Mouse (Mus musculus): ENCODE results near the gene Tescl.
A peak's percentile ranks its signal among the peaks of the same experiment; 100 is the strongest.

The Tescl gene

GRCm38 (mm10) chr7:24363228-24363627, 29.5 kb upstream of the Tescl start:
- peak; percentile 53 for DNase-seq (ENCODE audit: low spot score)

DNA sequence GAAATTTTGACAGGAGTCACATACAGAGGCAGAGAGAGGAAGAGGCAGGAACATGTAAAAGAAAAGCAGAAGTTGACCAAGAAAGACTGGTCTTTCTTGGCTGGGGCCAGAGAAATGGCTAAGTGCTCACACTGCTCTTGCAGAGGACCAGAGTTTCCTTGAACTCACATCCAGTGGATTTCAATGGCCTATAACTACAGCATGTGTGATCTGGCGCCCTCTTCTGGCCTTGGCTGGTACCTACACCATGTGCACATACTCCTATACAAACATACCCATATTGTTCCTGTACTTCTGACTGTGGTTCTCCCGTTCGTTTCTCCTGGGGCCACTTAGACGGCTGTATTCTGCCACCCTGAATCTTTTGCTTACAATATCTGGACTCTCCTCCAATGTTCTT, 27.3 kb upstream of the Tescl start:
- no peak for DNase-seq (ENCODE audit: low spot score)

DNA sequence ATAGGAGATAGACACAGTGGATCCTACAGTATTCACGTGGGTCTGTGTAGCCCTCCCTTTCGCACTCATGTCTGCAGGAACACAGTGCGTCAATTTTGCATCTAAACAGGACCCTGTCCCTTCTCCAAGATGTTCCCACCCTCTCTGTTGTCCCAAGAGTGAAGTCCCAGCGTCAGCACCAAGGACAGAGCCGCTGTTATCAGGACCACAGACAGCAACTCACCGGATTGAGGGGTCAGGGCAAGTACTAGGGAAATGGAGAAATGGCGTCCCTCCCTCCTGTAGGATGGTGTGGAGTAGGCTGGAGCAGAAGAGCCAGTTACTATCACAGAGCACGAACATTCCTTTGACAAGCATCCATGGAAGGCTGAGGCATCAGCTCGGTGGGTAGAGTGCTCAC, 25.5 kb upstream of the Tescl start:
- peak; percentile 70 for DNase-seq (ENCODE audit: low spot score)

DNA sequence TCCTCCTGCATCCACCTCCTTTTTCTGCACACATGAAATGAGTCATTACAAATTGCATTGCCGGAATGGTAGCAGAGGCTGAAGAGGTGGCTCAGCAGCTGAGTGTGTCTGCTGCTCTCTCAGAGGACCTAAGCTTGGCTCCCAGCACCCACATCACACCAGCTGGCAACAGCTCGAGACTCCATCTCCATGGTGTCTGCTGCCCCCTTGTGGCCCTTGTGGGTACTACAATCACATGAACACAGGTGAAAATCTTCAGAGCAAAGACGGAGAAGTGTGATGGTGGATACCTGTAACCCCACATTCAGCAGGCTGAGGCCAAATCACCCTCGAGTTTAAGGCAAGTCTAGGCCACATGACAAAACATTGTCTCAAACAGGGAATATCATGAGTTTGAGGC, 24.2 kb upstream of the Tescl start:
- DNase-seq (ENCODE audit: low spot score), result no peak

GRCm38 (mm10) chr7:24356081-24356480, 22.3 kb upstream of the Tescl start:
- DNase-seq (ENCODE audit: low spot score), result no peak

GRCm38 (mm10) chr7:24355646-24356045, 21.9 kb upstream of the Tescl start:
- no peak for DNase-seq (ENCODE audit: low spot score)

- no peak for DNase-seq (ENCODE audit: low spot score)
Measured at GRCm38 (mm10) chr7:24348896-24349295, 15.2 kb upstream of the Tescl start, which contains the start of gene Lypd5. Gene Lypd5, plus strand, starts transcription at chr7:24349196.

- no peak for DNase-seq (ENCODE audit: low spot score)
Measured at GRCm38 (mm10) chr7:24346444-24346843, 12.7 kb upstream of the Tescl start.

GRCm38 (mm10) chr7:24343701-24344272, 10.1 kb upstream of the Tescl start:
- DNase-seq (ENCODE audit: low spot score), result no peak

DNA sequence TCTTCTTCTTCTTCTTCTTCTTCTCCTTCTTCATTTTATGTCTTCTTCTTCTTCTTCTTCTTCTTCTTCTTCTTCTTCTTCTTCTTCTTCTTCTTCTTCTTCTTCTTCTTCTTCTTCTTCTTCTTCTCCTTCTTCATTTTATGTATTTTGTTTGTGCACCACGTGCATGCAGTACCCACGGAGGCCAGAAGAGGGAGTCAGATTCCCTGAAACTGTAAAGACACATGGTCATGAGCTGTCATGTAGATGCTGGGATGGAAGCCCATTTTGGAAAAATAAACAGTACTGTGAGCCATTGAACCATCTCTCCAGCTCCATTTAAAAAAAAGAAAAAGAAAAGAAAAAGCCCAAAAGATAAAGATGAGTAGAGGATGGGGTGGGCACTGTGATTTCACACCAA, 4.5 kb upstream of the Tescl start:
- DNase-seq (ENCODE audit: low spot score), result no peak

DNA sequence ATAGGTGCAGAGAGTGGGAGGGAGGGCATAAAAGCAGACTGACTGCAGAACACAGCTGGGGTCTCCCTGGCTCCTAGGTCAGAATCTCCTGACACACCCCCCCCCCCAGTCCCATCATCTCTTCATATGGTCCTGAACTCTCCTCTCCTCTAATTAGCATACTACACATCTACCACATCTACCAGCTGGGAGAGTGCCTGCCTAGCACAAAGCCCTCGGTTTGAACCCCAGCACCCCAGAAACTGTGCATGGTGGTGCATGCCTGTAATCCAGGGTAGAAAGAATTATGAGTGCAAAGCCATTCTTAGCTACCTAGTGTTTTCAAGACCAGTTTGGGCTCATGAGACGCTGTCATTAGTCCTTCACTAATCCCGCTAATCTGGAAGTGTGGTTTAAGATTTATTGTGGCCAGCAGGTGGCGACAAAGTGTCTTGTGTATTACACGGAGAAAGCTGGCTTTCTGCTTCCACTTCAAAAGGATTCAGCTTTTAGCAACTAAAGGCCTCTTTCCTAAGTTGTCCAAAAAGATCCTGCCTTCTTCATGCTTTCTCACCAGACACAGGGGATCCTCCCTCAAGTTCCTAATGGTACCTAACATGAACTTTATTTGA, 2.1 kb upstream of the Tescl start:
- DNase-seq (ENCODE audit: low spot score), result peak; percentile 87

- DNase-seq (ENCODE audit: low spot score), result no peak
Measured at GRCm38 (mm10) chr7:24327281-24327975, 6.3 kb downstream of the Tescl start.

GRCm38 (mm10) chr7:24326273-24327135, 7.2 kb downstream of the Tescl start:
- DNase-seq (ENCODE audit: low spot score), result no peak

DNA sequence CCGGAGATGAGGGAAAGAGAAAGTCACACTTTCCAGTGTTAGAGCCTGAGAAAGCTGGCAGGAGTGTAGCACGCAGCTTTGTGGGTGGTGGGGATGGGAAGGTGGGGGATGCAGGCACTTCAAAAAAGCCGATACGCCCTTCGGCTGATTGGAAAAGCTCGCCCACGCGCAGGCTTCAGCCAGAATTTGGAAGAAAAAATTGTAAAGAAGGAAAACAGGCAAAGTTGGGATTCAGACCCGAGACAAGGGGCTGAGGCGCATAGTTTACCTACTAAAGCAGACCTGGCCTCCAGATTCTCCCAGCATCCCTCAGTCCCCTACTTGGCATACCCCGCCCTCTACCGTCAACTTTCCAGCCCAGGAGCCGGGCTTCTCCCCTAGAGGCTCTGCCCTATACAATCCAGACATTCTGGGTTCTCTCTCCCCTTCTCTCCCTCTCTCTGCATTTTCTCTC, 8.0 kb downstream of the Tescl start:
- DNase-seq (ENCODE audit: low spot score), result peak; percentile 69

DNA sequence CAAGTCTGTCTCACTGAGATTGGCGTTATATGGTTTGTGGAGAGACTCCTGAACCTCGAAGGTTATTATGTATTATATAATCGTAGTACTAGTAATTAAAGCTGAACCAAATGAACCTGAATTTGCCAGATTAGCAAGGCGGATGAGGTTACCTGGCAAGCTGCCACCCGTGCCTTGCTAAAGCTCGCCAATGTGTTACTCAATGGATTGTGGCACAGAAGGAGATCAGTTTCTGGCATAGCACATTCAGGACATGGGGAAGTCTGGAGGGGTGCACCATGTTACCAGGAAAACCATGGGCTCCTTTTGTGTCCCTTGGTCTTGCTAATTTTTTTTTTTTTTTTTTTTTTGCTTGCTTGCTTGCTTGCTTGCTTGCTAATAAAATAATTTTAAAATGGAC, 8.5 kb downstream of the Tescl start:
- no peak for DNase-seq (ENCODE audit: low spot score)

DNA sequence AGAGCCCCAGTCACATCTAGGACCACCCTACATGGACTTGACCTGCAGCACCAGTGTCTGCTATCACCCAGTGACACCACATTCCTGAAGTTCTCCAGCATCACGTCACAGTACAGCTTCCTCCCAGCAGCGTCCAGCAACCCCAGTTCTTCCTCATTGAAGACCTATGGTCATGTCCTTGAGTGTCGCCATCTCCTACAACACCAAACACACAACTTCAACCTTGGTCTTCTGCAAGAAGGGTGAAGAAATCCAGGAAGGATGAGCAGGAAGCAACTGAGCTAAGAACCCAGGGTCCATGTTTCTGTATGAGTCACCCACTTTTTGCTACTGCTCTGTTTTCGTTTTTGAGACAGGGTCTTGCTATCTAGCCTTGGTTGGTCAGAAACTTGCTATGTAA, 11.1 kb downstream of the Tescl start:
- DNase-seq (ENCODE audit: low spot score), result no peak

DNA sequence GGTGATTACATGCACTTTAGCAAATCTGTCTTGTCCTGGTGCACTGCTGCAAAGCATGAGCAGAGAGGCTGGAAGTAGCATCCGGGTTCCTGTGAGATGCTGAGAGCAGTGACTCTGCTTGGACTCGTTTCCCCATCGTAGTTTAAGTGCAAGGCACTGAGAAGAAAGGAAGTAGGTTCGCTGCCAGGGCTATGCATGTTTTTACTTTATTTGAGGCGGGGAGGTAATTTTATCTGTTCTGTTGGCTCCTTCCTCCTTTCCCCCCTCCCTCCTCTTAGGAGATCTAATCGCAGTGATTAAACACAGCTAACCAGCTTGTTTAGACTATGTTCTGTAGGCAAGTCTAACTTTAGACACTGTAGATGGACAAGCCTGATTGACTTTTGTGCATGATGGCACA, 14.8 kb downstream of the Tescl start:
- no peak for DNase-seq (ENCODE audit: low spot score)

- DNase-seq (ENCODE audit: low spot score), result peak; percentile 98
Measured at GRCm38 (mm10) chr7:24316567-24317092, 17.1 kb downstream of the Tescl start, which contains the start of gene Zfp94. Gene Zfp94, minus strand, starts transcription at chr7:24316666.

DNA sequence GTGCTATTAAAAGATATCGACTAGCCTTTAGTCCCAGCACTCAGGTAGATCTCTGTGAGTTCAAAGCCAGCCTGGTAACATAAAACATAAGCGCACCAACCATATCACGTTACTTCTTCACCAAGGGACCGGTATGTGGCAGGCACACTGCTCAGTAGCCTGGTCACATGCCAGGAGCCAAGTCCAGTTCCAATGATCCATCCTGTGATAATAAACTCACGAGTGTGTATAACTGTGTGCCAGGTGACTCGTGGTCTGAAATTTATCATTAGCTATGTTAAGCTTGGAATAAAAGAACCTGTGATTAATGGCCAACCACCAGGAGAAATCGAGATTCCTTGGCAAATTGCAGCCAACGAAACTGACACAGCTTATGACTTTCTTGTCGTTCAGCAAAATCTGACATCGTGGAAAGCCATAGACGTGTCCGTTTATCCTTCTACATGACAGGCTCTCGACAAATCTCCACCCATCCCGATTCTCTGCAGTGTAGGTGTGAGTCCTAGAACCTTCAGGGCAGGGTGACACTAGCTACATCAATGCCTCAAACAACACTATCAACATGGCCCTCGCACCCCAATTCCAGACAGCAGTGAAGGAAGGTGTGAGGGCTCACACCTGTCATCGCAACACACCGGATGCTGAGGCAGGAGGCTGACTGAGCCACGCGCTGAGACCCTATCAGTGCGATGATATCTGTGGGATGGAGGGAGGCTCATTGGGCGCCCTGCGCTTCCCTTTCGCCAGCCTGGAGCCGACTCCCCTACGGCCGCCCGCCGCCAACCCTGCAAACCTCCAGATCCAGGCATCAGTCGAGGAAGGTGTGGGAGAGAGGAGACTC, 17.8 kb downstream of the Tescl start:
- DNase-seq (ENCODE audit: low spot score), result no peak

GRCm38 (mm10) chr7:24300771-24301282, 32.9 kb downstream of the Tescl start, which contains the start of gene Zfp61:
Gene Zfp61, minus strand, starts transcription at chr7:24301232.
- DNase-seq (ENCODE audit: low spot score), result peak; percentile 89
